Comparison of ENCODE assay signal across 18 mouse cellular contexts in the genomic region with DNA sequence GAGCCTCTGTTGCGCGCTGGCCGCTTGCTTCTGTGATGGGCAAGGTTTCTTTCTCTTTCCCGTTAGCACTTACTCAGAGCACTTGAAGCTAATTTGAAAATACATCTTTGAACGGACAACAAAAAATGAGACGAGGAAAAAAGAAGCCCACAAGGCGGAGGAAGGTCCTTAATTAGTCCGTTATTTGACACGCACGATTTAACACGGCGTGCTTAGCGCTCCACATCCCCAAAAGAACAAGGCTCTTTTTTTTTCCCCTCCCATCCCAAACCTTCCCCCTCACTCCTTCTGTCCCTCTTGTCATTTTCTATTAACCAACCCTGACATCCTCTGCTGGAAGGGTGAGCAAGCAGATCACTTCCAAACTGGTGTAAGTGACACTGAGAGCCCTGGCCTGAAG. TPM values are rescaled to one million over a fixed set of nuclear protein-coding genes. Genes with fewer than 3 reads are reported as not detected.
A peak's percentile ranks its signal among the peaks of the same experiment; 100 is the strongest.
DNase-seq lines count a peak whose midpoint lies in the region; ATAC-seq lines count a peak whose summit lies in the region.
"Had no signal": no experiment of that assay in that cellular context is flagged by ENCODE, and none has a peak within 500 bp of the region (broad histone marks: within the 10 kb centered on the region; RNA-seq: fewer than 3 reads in every experiment).

No protein-coding gene starts in this region.

- H3K9ac ChIP-seq in hindbrain, embryonic 13.5 days, result no peak overlapping the region
- H3K9ac ChIP-seq in hindbrain, embryonic 14.5 days, result no peak overlapping the region
- no peak overlapping the region for H3K9ac ChIP-seq in neural tube, embryonic 12.5 days
- H3K9ac ChIP-seq in neural tube, embryonic 15.5 days (replicated peaks), result no peak overlapping the region
- H3K9ac ChIP-seq in midbrain, embryonic 13.5 days (replicated peaks), result no peak overlapping the region
- H3K9ac ChIP-seq: embryonic facial prominence, embryonic 15.5 days; liver, embryonic 15.5 days had no signal

- H3K4me2 ChIP-seq in hindbrain, embryonic 13.5 days, result peak overlapping the region; percentile 23; the same call in 1 of the 2 replicates
- no peak overlapping the region for H3K4me2 ChIP-seq in hindbrain, embryonic 14.5 days (replicated peaks)
- peak overlapping the region; percentile 34 for H3K4me2 ChIP-seq in neural tube, embryonic 12.5 days (replicated peaks)
- H3K4me2 ChIP-seq in neural tube, embryonic 15.5 days, result no peak overlapping the region; the same call in 1 of the 2 replicates
- peak overlapping the region; percentile 19 for H3K4me2 ChIP-seq in midbrain, embryonic 13.5 days (replicated peaks)
- H3K4me2 ChIP-seq: embryonic facial prominence, embryonic 15.5 days; liver, embryonic 15.5 days had no signal

- DNase-seq in hindbrain, embryonic 14.5 days (ENCODE audit: low spot score), result no peak
- peak; percentile 98 for DNase-seq in retina, postnatal 1 day
- DNase-seq in spleen, postnatal 36 days (ENCODE audit: low spot score in 2 of 2), result no peak
- DNase-seq in liver, result no peak
- DNase-seq: adrenal gland, adult 2 months; cerebellum, adult 9-11 months; gastrocnemius, postnatal 36 days; kidney, adult 11 months; kidney, postnatal 10 days; layer of hippocampus, postnatal 36 days; lung, postnatal 10 days; thymus, adult 2 months had no signal

- no peaks in the 10 kb centered on the region for H3K36me3 ChIP-seq in hindbrain, embryonic 13.5 days
- H3K36me3 ChIP-seq in hindbrain, embryonic 14.5 days (replicated peaks; ENCODE audit: control insufficient read depth, insufficient read depth), result no peaks in the 10 kb centered on the region
- no peaks in the 10 kb centered on the region for H3K36me3 ChIP-seq in neural tube, embryonic 12.5 days
- no peaks in the 10 kb centered on the region for H3K36me3 ChIP-seq in neural tube, embryonic 15.5 days
- no peaks in the 10 kb centered on the region for H3K36me3 ChIP-seq in midbrain, embryonic 13.5 days
- H3K36me3 ChIP-seq: embryonic facial prominence, embryonic 15.5 days; liver, embryonic 15.5 days had no signal

- 23% methylated on average over 13 of the region's 13 CpGs for WGBS in hindbrain, embryonic 13.5 days
- WGBS in hindbrain, embryonic 14.5 days, result 30% methylated on average over 13 of the region's 13 CpGs
- WGBS in neural tube, embryonic 12.5 days, result 38% methylated on average over 13 of the region's 13 CpGs
- 26% methylated on average over 13 of the region's 13 CpGs for WGBS in neural tube, embryonic 15.5 days
- 27% methylated on average over 13 of the region's 13 CpGs for WGBS in midbrain, embryonic 13.5 days

- H3K27ac ChIP-seq in hindbrain, embryonic 13.5 days, result no peak overlapping the region
- H3K27ac ChIP-seq in hindbrain, embryonic 14.5 days, result no peak overlapping the region
- no peak overlapping the region for H3K27ac ChIP-seq in neural tube, embryonic 12.5 days
- H3K27ac ChIP-seq in neural tube, embryonic 15.5 days (replicated peaks), result no peak overlapping the region
- H3K27ac ChIP-seq in midbrain, embryonic 13.5 days, result no peak overlapping the region
- H3K27ac ChIP-seq: embryonic facial prominence, embryonic 15.5 days; liver, embryonic 15.5 days had no signal

- peaks cover 19% of the 10 kb centered on the region; the same call in 1 of the 2 replicates for H3K27me3 ChIP-seq in hindbrain, embryonic 13.5 days
- H3K27me3 ChIP-seq in hindbrain, embryonic 14.5 days (ENCODE audit: control insufficient read depth, insufficient read depth, low read length), result peaks cover 7% of the 10 kb centered on the region; the same call in 1 of the 2 replicates
- no peaks in the 10 kb centered on the region for H3K27me3 ChIP-seq in neural tube, embryonic 12.5 days (replicated peaks)
- peaks cover 5% of the 10 kb centered on the region; the same call in 1 of the 2 replicates for H3K27me3 ChIP-seq in neural tube, embryonic 15.5 days (replicated peaks)
- peaks cover 23% of the 10 kb centered on the region for H3K27me3 ChIP-seq in midbrain, embryonic 13.5 days
- H3K27me3 ChIP-seq: embryonic facial prominence, embryonic 15.5 days; liver, embryonic 15.5 days had no signal

- H3K9me3 ChIP-seq in hindbrain, embryonic 13.5 days, result 0 out of 2 replicates have a peak, but pooled peaks cover 5% of the 10 kb centered on the region
- no peaks in the 10 kb centered on the region for H3K9me3 ChIP-seq in hindbrain, embryonic 14.5 days (ENCODE audit: control insufficient read depth, low read length)
- H3K9me3 ChIP-seq in neural tube, embryonic 12.5 days, result no peaks in the 10 kb centered on the region
- no peaks in the 10 kb centered on the region for H3K9me3 ChIP-seq in neural tube, embryonic 15.5 days (replicated peaks)
- H3K9me3 ChIP-seq in midbrain, embryonic 13.5 days, result no peaks in the 10 kb centered on the region
- H3K9me3 ChIP-seq: embryonic facial prominence, embryonic 15.5 days; liver, embryonic 15.5 days had no signal

- H3K4me3 ChIP-seq in hindbrain, embryonic 13.5 days, result no peak overlapping the region
- H3K4me3 ChIP-seq in hindbrain, embryonic 14.5 days (replicated peaks; ENCODE audit: low read length), result no peak overlapping the region
- no peak overlapping the region for H3K4me3 ChIP-seq in neural tube, embryonic 12.5 days
- no peak overlapping the region for H3K4me3 ChIP-seq in neural tube, embryonic 15.5 days (replicated peaks)
- no peak overlapping the region for H3K4me3 ChIP-seq in midbrain, embryonic 13.5 days (replicated peaks)
- H3K4me3 ChIP-seq: embryonic facial prominence, embryonic 15.5 days; liver, embryonic 15.5 days had no signal

- H3K4me1 ChIP-seq in hindbrain, embryonic 13.5 days (replicated peaks), result peaks cover 27% of the 10 kb centered on the region
- peaks cover 22% of the 10 kb centered on the region for H3K4me1 ChIP-seq in hindbrain, embryonic 14.5 days (replicated peaks; ENCODE audit: control insufficient read depth, insufficient read depth, low read length)
- peaks cover 29% of the 10 kb centered on the region for H3K4me1 ChIP-seq in neural tube, embryonic 12.5 days
- H3K4me1 ChIP-seq in neural tube, embryonic 15.5 days, result peaks cover 19% of the 10 kb centered on the region
- peaks cover 22% of the 10 kb centered on the region for H3K4me1 ChIP-seq in midbrain, embryonic 13.5 days (replicated peaks)
- H3K4me1 ChIP-seq: embryonic facial prominence, embryonic 15.5 days; liver, embryonic 15.5 days had no signal

- no peak for ATAC-seq in hindbrain, embryonic 13.5 days (ENCODE audit: low FRiP score)
- ATAC-seq in hindbrain, embryonic 14.5 days (ENCODE audit: low FRiP score), result no peak
- no peak for ATAC-seq in neural tube, embryonic 12.5 days (ENCODE audit: low FRiP score, low read depth)
- ATAC-seq in neural tube, embryonic 15.5 days (ENCODE audit: low FRiP score), result no peak
- ATAC-seq in midbrain, embryonic 13.5 days, result no peak

RNA-seq across cellular contexts. Expression of a gene that starts 21.5 kb away (rescaled TPM):
- 7.8 and 8.8 TPM in 2 replicates for polyA plus RNA-seq in hindbrain, embryonic 13.5 days (2015; fragmentation: Nextera tagmentation; extraction: Ambion mirVana)
- 9.6 and 9.7 TPM in 2 replicates for polyA plus RNA-seq in hindbrain, embryonic 14.5 days (2014; fragmentation: Nextera tagmentation; extraction: Ambion mirVana)
- 17.7 and 18.6 TPM in 2 replicates for polyA plus RNA-seq in neural tube, embryonic 12.5 days (2016; fragmentation: Nextera tagmentation; extraction: Ambion mirVana)
- polyA plus RNA-seq in neural tube, embryonic 15.5 days (2015; fragmentation: Nextera tagmentation; extraction: Ambion mirVana), result 9.1 and 9.7 TPM in 2 replicates
- 9.7 and 12.1 TPM in 2 replicates for polyA plus RNA-seq in midbrain, embryonic 13.5 days (2015; fragmentation: Nextera tagmentation; extraction: Ambion mirVana)

Comparison
In these comparisons a context has a peak if more than half of its experiments do, and no peak if none do; other contexts are left out.
1. H3K4me2 ChIP-seq: peak in hindbrain, embryonic 13.5 days (single experiment), neural tube, embryonic 12.5 days (single experiment) and midbrain, embryonic 13.5 days (single experiment); none in hindbrain, embryonic 14.5 days (single experiment) and neural tube, embryonic 15.5 days (single experiment).